Mouse (Mus musculus) cerebellum, adult 2 months (tissue): Measurements from ENCODE around the gene Spa17. TPM values are rescaled to one million over a fixed set of nuclear protein-coding genes. Genes with fewer than 3 reads are reported as not detected.

Experiments
- DNase-seq, 2 experiments: peaks; one replicate each; pipeline ENCODE4 v3.0.0; 2021
- H3K27ac ChIP-seq: fragments of 200-500 bp; 2 replicates; pipeline ENCODE4 v1.5.1; 2012; ENCODE audit warnings: low read length, control low read depth, inconsistent platforms; ENCODE audit not compliant: insufficient read depth
- H3K27me3 ChIP-seq: fragments of 200-500 bp; 2 replicates; pipeline ENCODE4 v1.6.1; 2012; ENCODE audit warnings: inconsistent platforms, mild to moderate bottlenecking, low read length, moderate library complexity; ENCODE audit not compliant: control insufficient read depth, insufficient read depth
- H3K4me1 ChIP-seq: fragments of 200-500 bp; 2 replicates; pipeline ENCODE4 v1.6.1; 2011; ENCODE audit warnings: low read length; ENCODE audit not compliant: control insufficient read depth, insufficient read depth
- H3K4me3 ChIP-seq: fragments of 200-500 bp; replicated peaks from 2 replicates; pipeline ENCODE3; 2011; ENCODE audit warnings: mild to moderate bottlenecking, low read depth, low read length, control low read depth; ENCODE audit not compliant: insufficient read depth
- CTCF ChIP-seq: fragments of 200-500 bp; IDR thresholded peaks from 2 replicates; pipeline ENCODE4 v1.5.1; 2011; ENCODE audit warnings: low read depth, mild to moderate bottlenecking, control low read depth, low read length, moderate library complexity, borderline replicate concordance; ENCODE audit not compliant: insufficient read depth
- POLR2A ChIP-seq: fragments of 200-500 bp; IDR thresholded peaks from 2 replicates; pipeline ENCODE4 v1.6.1; 2011; ENCODE audit warnings: low read length, control low read depth, borderline replicate concordance; ENCODE audit not compliant: insufficient read depth
- WGBS: fragments of 180-500 bp; shearing (Covaris S2); methylation state at CpG from one replicate; pipeline ENCODE4 v1.1.7; 2018; 5-methylcytosine and 5-hydroxymethylcytosine counted together
- polyA plus RNA-seq: library from polyadenylated mRNA; depleted of rRNA; stranded (reverse); fragments of >200 nt; gene quantifications from 2 replicates; pipeline ENCODE4 v1.2.3, GENCODE M21; 2012; rRNA removed

Spa17 gene
- polyA plus RNA-seq, result 4.8 and 6.6 TPM in 2 replicates

DNA sequence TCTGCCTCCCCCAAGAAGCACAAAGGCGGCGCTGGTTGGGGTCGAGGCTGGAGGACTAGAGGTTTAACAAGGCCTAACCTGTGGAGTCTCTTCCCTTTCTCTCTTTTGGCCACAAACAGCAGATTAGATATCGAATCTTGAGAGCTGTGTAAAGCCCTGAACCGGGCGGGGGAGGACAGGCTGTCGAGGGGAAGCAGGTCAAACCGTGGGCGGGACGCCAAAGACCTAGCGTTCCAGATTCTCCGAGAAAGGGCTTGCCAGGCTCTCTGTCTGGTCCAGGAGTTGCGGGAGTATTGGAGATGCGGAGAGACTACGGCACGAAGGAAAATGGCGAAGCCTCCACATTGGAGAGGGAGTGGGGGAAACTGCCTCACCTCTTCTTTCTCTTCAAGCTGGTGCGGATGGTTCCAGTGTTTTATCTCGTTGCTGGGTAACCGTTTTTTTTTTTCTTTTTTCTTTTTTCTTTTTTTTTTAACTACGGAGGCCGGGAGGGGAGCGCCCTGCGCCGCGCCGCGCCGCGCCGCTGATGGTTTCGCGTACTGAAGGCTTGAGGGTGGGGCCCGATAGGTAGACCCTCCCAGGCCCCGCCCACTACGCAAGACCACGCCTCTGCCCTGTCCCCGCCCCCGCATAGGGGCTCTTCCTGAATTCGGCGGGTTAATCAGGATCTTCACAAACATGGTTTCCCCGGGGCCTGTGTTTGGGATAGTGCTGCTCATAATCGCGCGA, at the start of gene Spa17:
Gene Spa17 (minus strand): TSS at position 541 of the 729 bp plus-strand sequence.
- Histone ChIP-seq H3K27ac (peak within 1 kb of the TSS; percentile 15), H3K4me1 (no peaks in the 10 kb centered on the region), H3K4me3 (peak within 1 kb of the TSS; percentile 93), H3K27me3 (no peaks in the 10 kb centered on the region)
- TF ChIP-seq POLR2A, result no peak
- TF ChIP-seq CTCF, result no peak
- WGBS, result under 1% methylated on average over 45 of the region's 45 CpGs
- DNase-seq, result peak; percentile 87 to 88

DNA sequence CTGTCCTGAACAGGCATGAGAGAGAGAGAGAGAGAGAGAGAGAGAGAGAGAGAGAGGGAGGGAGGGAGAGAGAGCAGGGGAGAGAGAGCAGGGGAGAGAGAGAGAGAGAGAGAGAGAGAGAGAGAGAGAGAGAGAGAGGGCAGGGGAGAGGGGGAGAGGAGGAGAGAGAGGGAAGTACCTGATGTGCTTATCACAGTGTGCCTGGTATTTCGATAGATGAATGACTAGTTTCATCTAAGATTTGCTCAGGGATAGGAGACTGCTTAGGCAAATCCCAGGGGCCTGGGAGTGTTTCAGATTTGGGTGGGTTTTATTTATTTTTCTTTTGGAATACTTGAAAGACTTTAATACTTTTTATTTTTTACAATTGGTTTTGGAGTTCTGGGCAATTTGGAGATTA, 49.7 kb upstream of the Spa17 start:
- no peak for DNase-seq
- Histone ChIP-seq H3K27me3 (no peaks in the 10 kb centered on the region), H3K4me1 (no peaks in the 10 kb centered on the region), H3K4me3 (no peak overlapping the region), H3K27ac (no peak overlapping the region)
- 75% methylated on average over 1 of the region's 1 CpGs for WGBS
- TF ChIP-seq CTCF, result no peak
- TF ChIP-seq POLR2A, result no peak

DNA sequence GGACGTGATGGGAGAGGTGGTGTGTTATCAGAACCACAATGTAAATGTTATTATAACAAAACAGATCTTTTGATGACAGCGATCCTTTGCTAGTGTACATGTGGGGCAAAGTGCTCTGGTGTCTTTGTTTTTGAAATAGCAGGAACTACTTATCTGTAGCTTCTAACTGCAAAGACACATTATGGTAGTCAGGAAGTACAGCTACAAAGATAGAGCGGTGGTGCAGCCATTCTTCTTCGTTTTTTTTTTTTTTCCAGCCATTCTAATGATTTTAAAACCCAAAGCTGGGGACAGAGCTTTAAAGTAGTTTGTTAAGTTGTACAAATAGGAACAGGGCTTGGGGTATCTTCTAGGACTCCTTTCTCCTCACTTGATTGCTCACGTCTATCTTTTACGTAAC, 45.9 kb upstream of the Spa17 start:
- no peak for DNase-seq
- no peaks in the 10 kb centered on the region for H3K27me3 ChIP-seq
- WGBS, result 86% methylated on average over 6 of the region's 6 CpGs
- no peak overlapping the region for H3K27ac ChIP-seq
- no peak for TF ChIP-seq CTCF
- TF ChIP-seq POLR2A, result no peak
- no peaks in the 10 kb centered on the region; the same call in 1 of the 2 replicates for H3K4me1 ChIP-seq
- H3K4me3 ChIP-seq, result no peak overlapping the region

DNA sequence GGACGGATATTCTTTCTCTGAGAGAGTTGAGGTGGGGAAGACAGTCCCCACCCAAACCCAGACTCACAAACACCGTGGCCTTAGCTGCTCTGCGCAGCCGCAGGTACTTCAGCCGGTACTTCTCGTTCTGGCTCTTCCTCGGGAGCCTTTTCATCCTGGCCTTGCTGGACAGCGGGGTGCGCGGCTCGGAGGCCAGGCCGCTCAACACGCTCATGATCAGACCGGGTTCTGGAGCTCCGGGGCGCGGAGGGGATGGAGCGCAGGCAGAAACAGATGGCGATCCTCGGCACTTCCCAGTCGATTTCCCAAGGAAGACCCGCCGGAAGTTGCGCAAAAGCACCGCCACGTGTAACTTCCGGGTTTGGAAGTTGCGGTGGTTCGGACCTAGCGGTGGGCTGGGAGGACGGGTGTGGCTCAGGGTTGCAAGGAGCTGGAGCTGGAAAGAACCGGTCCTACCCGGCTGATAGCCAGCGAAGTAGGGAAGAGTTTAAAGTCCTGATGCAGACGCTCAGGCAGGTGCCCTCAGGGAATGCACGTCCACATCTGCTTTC, 43.5 kb upstream of the Spa17 start, which contains the start of gene Tbrg1:
Gene Tbrg1 (minus strand): TSS at position 382 of the 551 bp plus-strand sequence.
- Histone ChIP-seq H3K4me1 (no peaks in the 10 kb centered on the region; the same call in 1 of the 2 replicates), H3K27me3 (no peaks in the 10 kb centered on the region), H3K27ac (peak within 1 kb of the TSS; percentile 49; the same call in 1 of the 2 replicates), H3K4me3 (peak within 1 kb of the TSS; percentile 75)
- no peak for TF ChIP-seq CTCF
- TF ChIP-seq POLR2A, result peak; percentile 54; the same call in 1 of the 2 replicates
- under 1% methylated on average over 36 of the region's 36 CpGs for WGBS
- DNase-seq, result peak; percentile 79 to 82

DNA sequence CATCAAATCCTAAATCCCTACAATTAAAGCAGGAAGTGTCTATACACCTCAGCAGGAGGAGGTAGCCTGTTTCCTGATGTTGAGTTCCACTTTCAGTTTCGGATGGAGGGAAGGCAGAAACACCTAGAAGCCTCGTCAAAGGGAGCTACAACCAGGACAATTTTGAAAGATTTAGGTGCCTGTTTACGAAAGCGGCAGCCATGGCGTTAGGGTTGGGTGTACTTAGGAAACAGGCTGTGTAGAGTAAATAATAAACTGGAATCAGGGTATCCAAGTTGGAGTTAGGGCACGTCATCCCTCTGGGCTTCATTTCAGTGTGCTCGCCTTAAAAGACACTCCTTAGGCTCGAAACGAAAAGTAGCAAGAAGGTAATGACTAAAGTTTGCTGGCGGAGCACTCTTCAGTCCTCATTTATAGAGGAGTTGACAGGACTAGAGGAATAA, 42.9 kb upstream of the Spa17 start:
- Histone ChIP-seq H3K27ac (no peak overlapping the region), H3K4me3 (peak overlapping the region; percentile 75)
- WGBS, result 3% methylated on average over 10 of the region's 10 CpGs

DNA sequence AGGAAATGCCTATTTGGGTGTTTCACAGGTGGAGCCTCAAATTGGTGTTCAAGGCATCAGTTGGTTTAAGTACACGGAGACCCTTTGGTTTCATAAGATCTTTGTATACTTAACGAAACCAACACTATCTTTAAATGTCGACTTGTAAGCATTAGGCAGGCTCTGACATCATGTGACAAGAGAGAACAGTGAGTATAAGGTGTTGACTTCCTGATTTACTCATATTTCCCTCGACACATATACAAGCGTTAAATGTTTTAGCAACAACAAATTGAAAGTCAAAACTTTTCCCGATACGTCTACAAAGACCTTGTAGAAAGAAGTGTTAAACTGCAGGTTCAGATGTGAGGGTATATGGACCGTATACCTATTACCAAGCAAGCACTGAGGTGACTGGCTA, 42.4 kb upstream of the Spa17 start:
- H3K4me3 ChIP-seq, result no peak overlapping the region
- no peaks in the 10 kb centered on the region for H3K27me3 ChIP-seq
- H3K4me1 ChIP-seq, result no peaks in the 10 kb centered on the region; the same call in 1 of the 2 replicates
- DNase-seq, result no peak
- 75% methylated on average over 8 of the region's 8 CpGs for WGBS
- no peak for TF ChIP-seq CTCF
- no peak for TF ChIP-seq POLR2A
- H3K27ac ChIP-seq, result no peak overlapping the region

More for the DNA sequence above, 42.9 kb upstream of the Spa17 start:
- no peak for DNase-seq
- no peak for TF ChIP-seq CTCF
- TF ChIP-seq POLR2A, result no peak
- H3K27me3 ChIP-seq, result no peaks in the 10 kb centered on the region
- no peaks in the 10 kb centered on the region; the same call in 1 of the 2 replicates for H3K4me1 ChIP-seq

DNA sequence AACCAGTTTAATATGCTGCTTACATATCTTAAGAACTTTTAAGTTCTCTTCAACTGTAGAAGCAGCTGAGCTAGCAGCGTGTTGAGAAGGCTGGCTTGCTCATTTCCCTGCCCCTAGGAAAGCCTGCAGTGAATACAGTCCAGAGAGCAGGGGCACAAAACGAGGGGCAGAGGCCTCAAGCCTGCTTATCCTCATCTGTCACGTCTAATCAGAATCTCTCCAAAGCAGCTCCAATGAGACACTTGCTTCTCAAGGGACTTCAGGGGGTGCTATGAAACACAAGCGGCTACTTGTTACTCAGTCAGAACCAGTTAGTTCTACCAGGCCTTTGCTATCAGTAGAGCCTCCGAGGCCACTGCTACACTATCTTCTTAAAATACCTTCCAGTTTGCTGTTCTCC, 40.3 kb upstream of the Spa17 start:
- H3K27ac ChIP-seq, result no peak overlapping the region
- 80% methylated on average over 5 of the region's 5 CpGs for WGBS
- no peak for TF ChIP-seq POLR2A
- H3K4me1 ChIP-seq, result no peaks in the 10 kb centered on the region; the same call in 1 of the 2 replicates
- DNase-seq, result no peak
- no peaks in the 10 kb centered on the region for H3K27me3 ChIP-seq
- H3K4me3 ChIP-seq, result no peak overlapping the region

DNA sequence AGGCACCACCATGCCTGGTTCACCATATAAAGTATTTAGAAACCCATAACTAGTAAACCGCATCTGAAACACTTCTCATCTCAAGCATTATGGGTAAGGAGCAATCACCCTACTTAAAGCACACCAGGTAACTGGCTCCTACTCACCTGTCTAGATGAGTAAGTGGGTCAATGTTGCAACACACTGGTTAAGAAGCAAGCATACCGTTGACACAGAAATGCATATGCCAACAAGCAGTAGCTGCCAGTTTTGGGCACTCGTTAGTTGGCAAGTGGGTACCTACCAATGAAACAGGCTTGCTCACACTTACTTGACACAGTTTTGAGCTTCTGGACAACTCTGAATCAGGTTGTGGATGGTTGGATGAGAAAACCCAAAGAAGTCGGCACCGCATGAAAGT, 37.1 kb upstream of the Spa17 start:
- no peak overlapping the region for H3K4me3 ChIP-seq
- DNase-seq, result no peak
- H3K27me3 ChIP-seq, result no peaks in the 10 kb centered on the region
- H3K27ac ChIP-seq, result no peak overlapping the region
- TF ChIP-seq CTCF, result no peak
- TF ChIP-seq POLR2A, result no peak
- no peaks in the 10 kb centered on the region for H3K4me1 ChIP-seq
- WGBS, result 78% methylated on average over 5 of the region's 5 CpGs
